Mouse (Mus musculus) midbrain, embryonic 13.5 days (tissue): ENCODE measurements around the gene Vwa2. TPM values are rescaled to one million over a fixed set of nuclear protein-coding genes. Genes with fewer than 3 reads are reported as not detected.

Source experiments
- ATAC-seq: fragments of 200-750 bp; cut with Nextera tagmentation; 2 replicates; pipeline ENCODE4 v1.8.0; 2017; ENCODE audit warnings: mild to moderate bottlenecking, moderate TSS enrichment, moderate library complexity
- H3K27ac ChIP-seq: fragments of 300-500 bp; sonication (generic); 2 replicates; pipeline ENCODE4 v1.5.1; 2015; ENCODE audit warnings: inconsistent platforms, mild to moderate bottlenecking, moderate library complexity
- H3K27me3 ChIP-seq: fragments of 300-500 bp; sonication (generic); 2 replicates; pipeline ENCODE4 v1.6.1; 2015; ENCODE audit warnings: mild to moderate bottlenecking, inconsistent platforms
- H3K36me3 ChIP-seq: fragments of 300-500 bp; sonication (generic); 2 replicates; pipeline ENCODE4 v1.6.1; 2015; ENCODE audit warnings: mild to moderate bottlenecking, inconsistent platforms
- H3K4me1 ChIP-seq: fragments of 300-500 bp; sonication (generic); replicated peaks from 2 replicates; pipeline ENCODE4 v1.6.1; 2015; ENCODE audit warnings: inconsistent platforms
- H3K4me2 ChIP-seq: fragments of 300-500 bp; sonication (generic); replicated peaks from 2 replicates; pipeline ENCODE4 v1.6.1; 2015; ENCODE audit warnings: moderate library complexity, mild to moderate bottlenecking, inconsistent platforms
- H3K4me3 ChIP-seq: fragments of 300-500 bp; sonication (generic); replicated peaks from 2 replicates; pipeline ENCODE4 v1.5.1; 2015; ENCODE audit warnings: mild to moderate bottlenecking, inconsistent platforms
- H3K9ac ChIP-seq: fragments of 300-500 bp; sonication (generic); replicated peaks from 2 replicates; pipeline ENCODE4 v1.6.1; 2015; ENCODE audit warnings: mild to moderate bottlenecking, inconsistent platforms
- H3K9me3 ChIP-seq: fragments of 300-500 bp; sonication (generic); 2 replicates; pipeline ENCODE4 v1.6.1; 2016; ENCODE audit warnings: mild to moderate bottlenecking, inconsistent platforms
- WGBS: fragments of 180-500 bp; shearing (Covaris S2); methylation state at CpG from one replicate; pipeline ENCODE4 v1.1.7; 2015; 5-methylcytosine and 5-hydroxymethylcytosine counted together
- polyA plus RNA-seq: library from polyadenylated mRNA; unstranded; fragments of >200 nt; fragmentation: Nextera tagmentation; extraction: Ambion mirVana; gene quantifications from 2 replicates; pipeline ENCODE4 v1.2.1, GENCODE M21; 2015

Gene Vwa2
- polyA plus RNA-seq = 0.26 and 0.36 TPM in 2 replicates

DNA sequence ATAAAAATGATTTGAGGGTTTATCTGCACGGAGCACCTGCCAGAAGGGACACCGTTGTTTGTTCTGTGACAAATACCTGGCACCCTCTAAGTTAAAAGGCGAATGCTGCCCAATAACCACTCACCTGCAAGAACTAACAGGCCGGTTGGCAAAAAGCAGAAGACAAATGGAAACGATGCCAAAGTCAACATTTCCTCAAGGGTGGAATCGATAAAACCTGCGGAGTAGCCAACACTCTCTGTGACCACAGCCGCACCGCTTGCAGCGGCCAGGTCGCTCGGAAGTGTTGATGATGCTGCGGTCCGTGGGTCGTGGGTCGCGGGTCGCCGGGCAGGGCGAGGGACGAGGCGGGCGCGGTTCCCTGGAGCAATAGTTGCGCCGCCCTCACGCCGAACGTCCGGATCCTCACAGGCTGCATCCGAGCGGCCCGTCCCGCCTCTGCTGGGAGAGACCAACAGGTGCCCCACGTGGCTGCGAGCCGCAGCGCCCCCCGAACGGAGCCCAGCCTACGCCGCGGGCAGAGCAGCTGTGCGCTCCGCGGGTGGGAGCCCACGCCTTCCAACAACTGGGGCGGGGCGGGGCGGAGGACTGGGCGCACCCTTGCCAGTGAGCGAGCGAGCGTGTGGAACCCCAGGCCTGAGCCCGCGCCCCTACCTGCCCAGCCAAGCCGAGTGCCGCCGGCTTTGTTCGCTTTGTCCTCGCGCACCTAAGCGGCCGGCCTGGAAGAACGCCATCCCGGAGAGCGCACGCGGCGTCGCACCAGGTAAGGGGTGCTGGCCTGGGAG, at the start of gene Vwa2:
Gene Vwa2, plus strand, starts transcription at position 434 of the 785 bp plus-strand sequence.
- Histone ChIP-seq H3K9me3 (no peaks in the 10 kb centered on the region), H3K4me2 (peak within 1 kb of the TSS; percentile 96), H3K4me3 (peak within 1 kb of the TSS; percentile 52), H3K27me3 (peaks cover 62% of the 10 kb centered on the region), H3K9ac (peak within 1 kb of the TSS; percentile 61), H3K4me1 (peaks cover 14% of the 10 kb centered on the region), H3K27ac (no peak within 1 kb of the TSS), H3K36me3 (no peaks in the 10 kb centered on the region)
- ATAC-seq = peak; percentile 69
- WGBS = 3% methylated on average over 67 of the region's 71 CpGs

DNA sequence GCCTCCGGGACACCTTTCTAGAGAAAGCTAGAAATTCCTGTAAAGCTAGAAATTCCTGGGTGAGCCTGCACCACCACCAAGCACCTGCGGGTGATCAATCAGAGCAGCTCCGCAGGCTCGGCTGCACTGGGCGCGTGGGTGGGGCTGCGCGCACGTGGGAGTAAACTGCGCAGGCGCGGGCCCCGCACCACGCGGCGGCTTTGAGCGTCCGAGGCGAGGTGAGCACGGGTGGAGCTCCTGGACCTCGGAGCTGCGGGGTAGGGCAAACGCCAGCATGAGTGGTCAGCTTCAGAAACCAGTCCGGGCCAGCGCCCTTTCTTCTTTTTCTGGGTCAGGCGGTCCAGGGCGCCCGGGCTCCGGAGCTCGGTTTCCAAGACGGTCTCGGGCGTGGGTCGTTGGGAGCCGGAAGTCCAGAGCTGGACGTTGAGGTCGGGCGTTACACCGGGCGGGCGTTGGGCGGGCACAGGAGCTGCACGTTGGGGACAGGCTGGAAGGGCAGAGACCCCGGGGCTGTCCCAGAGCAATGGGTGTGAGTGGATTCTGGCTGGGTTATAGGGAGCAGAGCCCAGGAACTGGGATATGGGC, 47.9 kb upstream of the Vwa2 start, which contains the start of gene Tdrd1:
Gene Tdrd1, plus strand, starts transcription at position 163 of the 585 bp plus-strand sequence.
- Histone ChIP-seq H3K36me3 (no peaks in the 10 kb centered on the region), H3K9me3 (no peaks in the 10 kb centered on the region), H3K9ac (no peak within 1 kb of the TSS), H3K4me1 (peaks cover 5% of the 10 kb centered on the region), H3K27ac (no peak within 1 kb of the TSS), H3K4me3 (0 out of 2 replicates have a peak within 1 kb of the TSS, but pooled peaks have one; percentile 5), H3K27me3 (peaks cover 19% of the 10 kb centered on the region; the same call in 1 of the 2 replicates), H3K4me2 (peak within 1 kb of the TSS; percentile 38)
- ATAC-seq = no peak
- WGBS = 64% methylated on average over 39 of the region's 44 CpGs

DNA sequence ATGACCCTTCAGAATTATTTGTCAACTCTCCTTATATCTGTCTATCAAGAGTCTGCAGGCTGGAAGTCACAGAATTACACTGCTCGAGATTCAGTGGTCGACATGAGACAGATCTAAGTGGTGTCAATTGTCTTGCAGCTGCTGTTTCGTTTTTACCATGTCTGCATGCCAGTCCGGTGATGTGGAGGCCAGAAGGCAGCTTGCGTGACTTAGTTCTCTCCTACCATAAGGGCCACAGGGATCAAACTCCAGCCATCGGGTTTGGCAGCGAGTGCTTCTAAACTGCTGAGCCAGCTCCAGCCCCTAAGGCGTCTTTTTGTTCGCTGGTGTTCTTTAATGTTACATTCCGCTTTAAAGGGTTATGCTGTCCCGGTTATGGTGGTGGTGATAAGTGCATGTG, 45.7 kb upstream of the Vwa2 start:
- no peak overlapping the region for H3K9ac ChIP-seq
- H3K4me3 ChIP-seq = no peak overlapping the region
- H3K4me2 ChIP-seq = no peak overlapping the region
- H3K27me3 ChIP-seq = peaks cover 15% of the 10 kb centered on the region; the same call in 1 of the 2 replicates
- no peak for ATAC-seq
- H3K27ac ChIP-seq = no peak overlapping the region
- H3K9me3 ChIP-seq = no peaks in the 10 kb centered on the region
- WGBS = 88% methylated on average over 11 of the region's 11 CpGs
- no peaks in the 10 kb centered on the region for H3K4me1 ChIP-seq
- H3K36me3 ChIP-seq = no peaks in the 10 kb centered on the region

DNA sequence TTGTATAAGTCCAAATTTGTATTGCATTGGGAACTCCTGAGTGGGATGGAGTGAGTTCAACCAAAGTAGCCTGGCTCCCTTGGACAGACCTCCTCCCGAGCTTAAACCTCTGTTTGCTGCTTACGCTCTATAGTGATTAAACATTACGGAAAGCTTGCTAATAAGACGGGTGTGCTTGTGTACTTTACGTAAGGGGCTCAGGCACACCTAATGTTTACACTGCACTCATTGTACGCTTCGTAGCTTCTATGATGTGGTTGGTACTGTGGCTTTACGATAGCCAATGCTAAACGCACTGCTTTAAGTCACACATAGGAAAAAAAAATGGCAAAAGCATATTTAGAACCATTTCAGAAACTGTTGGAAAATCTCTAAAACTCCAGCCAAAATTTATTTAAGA, 44.8 kb upstream of the Vwa2 start:
- H3K9me3 ChIP-seq = no peaks in the 10 kb centered on the region
- WGBS = 92% methylated on average over 9 of the region's 9 CpGs

GRCm38 (mm10) chr19:56830163-56830562, 43.9 kb upstream of the Vwa2 start:
- H3K27me3 ChIP-seq = peaks cover 6% of the 10 kb centered on the region; the same call in 1 of the 2 replicates
- ATAC-seq = no peak
- 93% methylated on average over 4 of the region's 4 CpGs for WGBS
- H3K4me1 ChIP-seq = no peaks in the 10 kb centered on the region
- H3K9me3 ChIP-seq = no peaks in the 10 kb centered on the region
- no peak overlapping the region for H3K4me3 ChIP-seq
- H3K27ac ChIP-seq = no peak overlapping the region
- no peak overlapping the region for H3K4me2 ChIP-seq
- H3K9ac ChIP-seq = no peak overlapping the region
- no peaks in the 10 kb centered on the region for H3K36me3 ChIP-seq

More for the DNA sequence above, 44.8 kb upstream of the Vwa2 start:
- H3K9ac ChIP-seq = no peak overlapping the region
- no peaks in the 10 kb centered on the region for H3K4me1 ChIP-seq
- peaks cover 9% of the 10 kb centered on the region; the same call in 1 of the 2 replicates for H3K27me3 ChIP-seq
- ATAC-seq = no peak
- H3K4me2 ChIP-seq = no peak overlapping the region
- H3K4me3 ChIP-seq = no peak overlapping the region
- no peak overlapping the region for H3K27ac ChIP-seq
- H3K36me3 ChIP-seq = no peaks in the 10 kb centered on the region

- ATAC-seq = no peak
- no peaks in the 10 kb centered on the region for H3K9me3 ChIP-seq
Measured at GRCm38 (mm10) chr19:56835340-56835739, 38.7 kb upstream of the Vwa2 start.

DNA sequence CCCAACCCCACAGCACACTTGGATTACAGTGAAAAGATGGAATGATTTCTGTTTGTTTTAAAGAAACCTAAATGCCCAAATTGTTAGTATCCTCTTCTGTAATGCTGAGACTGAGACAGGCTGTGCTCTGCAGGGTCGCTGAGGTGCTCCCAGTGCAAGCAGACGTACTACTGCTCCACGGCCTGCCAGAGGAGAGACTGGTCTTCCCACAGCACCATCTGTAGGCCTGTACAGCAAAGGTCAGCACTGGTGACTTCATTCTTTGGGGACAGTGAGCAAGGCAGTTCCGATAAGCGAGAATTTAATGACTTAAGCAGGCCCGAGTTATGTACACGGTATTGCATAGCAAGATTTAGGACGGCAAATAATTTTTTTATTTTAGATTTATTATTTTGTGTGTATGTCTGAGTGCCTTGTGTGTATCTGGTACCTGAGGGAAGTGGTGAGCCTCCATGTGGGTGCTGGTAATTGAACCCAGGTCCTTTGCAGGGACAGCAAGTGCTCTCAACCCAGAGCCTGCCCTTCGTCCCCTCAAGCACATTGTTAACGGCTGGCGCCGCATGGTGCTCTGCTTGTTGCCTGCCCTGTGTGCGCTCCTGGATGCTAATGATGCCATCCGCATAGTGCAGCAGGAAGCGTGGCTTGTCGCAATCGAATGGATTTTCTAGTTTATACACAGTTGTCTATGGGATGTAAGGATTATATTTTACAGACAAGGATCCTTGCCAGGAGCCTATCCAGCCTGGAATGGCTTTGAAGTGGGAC, 34.9 kb upstream of the Vwa2 start:
- Histone ChIP-seq H3K4me2 (no peak overlapping the region), H3K4me1 (0 out of 2 replicates have a peak, but pooled peaks cover 3% of the 10 kb centered on the region), H3K9me3 (no peaks in the 10 kb centered on the region), H3K27me3 (no peaks in the 10 kb centered on the region), H3K4me3 (no peak overlapping the region), H3K9ac (no peak overlapping the region), H3K36me3 (no peaks in the 10 kb centered on the region), H3K27ac (no peak overlapping the region)
- no peak for ATAC-seq
- WGBS = 70% methylated on average over 17 of the region's 17 CpGs

More at GRCm38 (mm10) chr19:56835340-56835739, 38.7 kb upstream of the Vwa2 start:
- Histone ChIP-seq H3K4me2 (no peak overlapping the region), H3K27ac (no peak overlapping the region), H3K27me3 (no peaks in the 10 kb centered on the region), H3K4me3 (no peak overlapping the region), H3K4me1 (0 out of 2 replicates have a peak, but pooled peaks cover 3% of the 10 kb centered on the region), H3K36me3 (no peaks in the 10 kb centered on the region), H3K9ac (no peak overlapping the region)
- WGBS = 38% methylated on average over 9 of the region's 9 CpGs

DNA sequence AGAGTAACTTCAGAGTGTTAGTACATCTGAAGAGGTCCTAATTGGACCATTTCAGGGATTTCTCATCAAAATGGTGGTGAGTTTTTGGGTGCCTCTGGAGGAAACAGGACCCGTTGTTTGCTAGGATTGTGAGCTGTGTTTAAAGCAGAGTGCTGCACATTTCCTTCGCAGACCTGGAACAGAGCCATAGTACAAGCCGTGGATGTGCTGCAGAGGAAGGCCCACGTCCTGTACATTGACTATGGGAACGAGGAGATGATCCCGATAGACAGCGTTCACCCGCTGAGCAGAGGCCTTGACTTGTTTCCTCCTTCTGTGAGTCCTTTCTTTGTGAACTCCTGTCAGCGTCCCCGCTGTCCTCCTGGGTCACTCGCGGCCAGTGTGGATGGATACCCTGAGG, 31.1 kb upstream of the Vwa2 start:
- H3K4me1 ChIP-seq = no peaks in the 10 kb centered on the region
- no peaks in the 10 kb centered on the region for H3K27me3 ChIP-seq
- H3K9me3 ChIP-seq = peaks cover 8% of the 10 kb centered on the region
- 82% methylated on average over 12 of the region's 12 CpGs for WGBS
- no peak overlapping the region for H3K9ac ChIP-seq
- no peak for ATAC-seq
- H3K4me3 ChIP-seq = no peak overlapping the region
- no peak overlapping the region for H3K4me2 ChIP-seq
- no peaks in the 10 kb centered on the region for H3K36me3 ChIP-seq
- H3K27ac ChIP-seq = no peak overlapping the region

DNA sequence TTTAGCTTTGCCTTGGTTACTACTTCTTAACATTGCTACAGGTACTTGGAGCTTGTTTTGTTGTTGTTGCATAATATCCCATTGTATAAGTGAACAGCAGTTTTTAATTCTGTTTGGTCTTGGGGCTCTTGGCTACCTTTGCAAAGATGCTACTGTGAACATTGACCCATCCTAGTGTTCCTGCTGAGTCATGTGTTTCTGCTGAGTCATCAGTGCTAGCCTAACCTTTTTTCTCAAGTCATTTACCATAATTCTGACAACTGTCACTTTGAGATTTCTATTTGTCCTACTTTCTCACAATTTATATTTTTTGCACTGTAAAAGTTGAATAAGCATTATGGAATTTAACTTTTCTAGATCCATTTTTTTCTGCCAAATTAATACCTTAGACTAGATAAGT, 21.5 kb upstream of the Vwa2 start:
- no peak overlapping the region for H3K9ac ChIP-seq
- no peak overlapping the region for H3K4me2 ChIP-seq
- no peaks in the 10 kb centered on the region for H3K9me3 ChIP-seq
- no peak overlapping the region for H3K4me3 ChIP-seq
- ATAC-seq = no peak
- no peaks in the 10 kb centered on the region for H3K36me3 ChIP-seq
- H3K27ac ChIP-seq = no peak overlapping the region
- H3K4me1 ChIP-seq = no peaks in the 10 kb centered on the region
- no peaks in the 10 kb centered on the region for H3K27me3 ChIP-seq

DNA sequence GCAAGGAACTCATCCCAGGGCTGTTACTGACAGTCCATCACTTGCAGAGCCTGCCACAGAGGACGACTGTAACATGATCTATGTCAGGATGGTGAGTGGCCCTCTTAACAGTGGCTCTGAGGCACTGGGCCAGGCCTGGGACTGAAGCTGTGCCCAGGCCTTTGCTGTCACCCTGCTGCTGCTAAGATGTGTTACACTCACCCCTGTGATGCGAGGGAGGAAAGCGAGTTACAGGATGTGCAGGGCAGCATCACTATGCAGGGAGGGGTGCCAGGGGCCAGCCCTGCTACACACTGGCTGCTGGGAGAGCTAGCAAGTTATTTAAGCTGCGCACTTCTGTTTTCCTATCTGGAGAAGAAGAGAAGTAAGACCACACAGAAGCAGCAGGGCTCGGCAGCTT, 17.6 kb upstream of the Vwa2 start:
- WGBS = 61% methylated on average over 5 of the region's 5 CpGs
- H3K9me3 ChIP-seq = no peaks in the 10 kb centered on the region

DNA sequence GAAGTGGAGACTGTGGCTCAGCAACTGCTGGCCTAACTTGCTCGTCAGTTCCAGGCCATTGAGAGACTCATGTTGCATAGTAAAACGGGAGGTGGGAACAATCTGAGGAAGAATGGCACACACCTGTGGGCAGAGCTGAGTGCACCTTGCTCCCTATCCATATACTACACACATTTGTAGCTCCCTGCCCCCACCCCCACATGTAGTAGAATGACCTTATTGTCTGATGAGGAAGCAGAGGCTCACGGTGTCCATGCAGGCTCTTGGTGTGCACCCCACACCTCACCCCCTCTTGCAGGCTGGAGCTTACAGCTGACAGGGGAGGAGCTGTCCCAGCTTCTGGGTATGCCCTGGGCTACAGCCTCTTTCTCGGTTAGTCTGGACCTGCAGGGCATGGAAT, 6.3 kb upstream of the Vwa2 start:
- H3K27me3 ChIP-seq = peaks cover 16% of the 10 kb centered on the region
- no peak overlapping the region for H3K9ac ChIP-seq
- 68% methylated on average over 4 of the region's 4 CpGs for WGBS
- H3K4me3 ChIP-seq = no peak overlapping the region
- H3K27ac ChIP-seq = no peak overlapping the region
- H3K36me3 ChIP-seq = no peaks in the 10 kb centered on the region
- no peaks in the 10 kb centered on the region for H3K4me1 ChIP-seq
- no peaks in the 10 kb centered on the region for H3K9me3 ChIP-seq
- H3K4me2 ChIP-seq = no peak overlapping the region
- no peak for ATAC-seq

More for the DNA sequence above, 17.6 kb upstream of the Vwa2 start:
- Histone ChIP-seq H3K4me2 (no peak overlapping the region), H3K4me1 (no peaks in the 10 kb centered on the region), H3K36me3 (no peaks in the 10 kb centered on the region), H3K27me3 (no peaks in the 10 kb centered on the region), H3K27ac (no peak overlapping the region), H3K4me3 (no peak overlapping the region), H3K9ac (no peak overlapping the region)
- ATAC-seq = no peak
